Mouse (Mus musculus) kidney, adult 8-10 months (tissue): ENCODE measurements around the gene Adamts8.

Experiments
- DNase-seq, 2 experiments: peaks; one replicate each; pipeline ENCODE4 v3.0.0; 2022

Adamts8 gene

DNA sequence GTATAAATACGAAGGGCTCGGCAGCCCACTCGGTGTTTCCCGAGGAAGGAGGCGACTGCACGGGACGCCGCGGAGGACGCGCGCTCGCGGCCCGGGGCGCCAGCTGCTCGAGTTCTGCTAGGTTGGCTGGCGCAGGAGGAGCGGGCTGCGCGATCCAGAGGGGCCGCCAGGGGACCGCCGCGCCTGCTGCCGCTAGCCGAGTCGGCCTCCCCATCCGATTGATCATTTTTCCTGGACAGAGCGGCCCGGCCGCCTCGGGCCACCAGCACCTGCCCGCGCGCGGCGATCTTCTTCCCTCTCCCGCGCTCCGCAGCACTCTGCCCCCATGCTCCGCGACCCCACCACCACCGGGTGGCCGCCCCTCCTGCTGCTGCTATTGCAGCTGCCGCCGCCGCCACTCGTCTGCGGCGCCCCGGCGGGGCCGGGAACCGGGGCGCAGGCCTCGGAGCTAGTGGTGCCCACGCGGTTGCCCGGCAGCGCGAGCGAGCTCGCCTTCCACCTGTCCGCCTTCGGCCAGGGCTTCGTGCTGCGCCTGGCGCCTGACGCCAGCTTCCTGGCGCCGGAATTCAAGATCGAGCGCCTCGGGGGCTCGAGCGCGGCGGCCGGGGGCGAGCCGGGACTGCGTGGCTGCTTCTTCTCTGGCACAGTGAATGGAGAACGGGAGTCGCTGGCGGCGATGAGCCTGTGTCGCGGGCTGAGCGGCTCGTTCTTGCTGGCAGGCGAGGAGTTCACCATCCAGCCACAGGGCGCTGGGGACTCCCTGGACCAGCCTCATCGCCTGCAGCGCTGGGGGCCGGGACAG lies at the start of gene Adamts8:
Gene Adamts8 (plus strand): TSS at position 51 of the 802 bp plus-strand sequence.
- no peak for DNase-seq

GRCm38 (mm10) chr9:30895618-30896017 lies 46.7 kb upstream of the Adamts8 start:
- peak in 1 of 2 experiments; percentile 63 for DNase-seq

- DNase-seq: peak; percentile 93 to 94
Measured at GRCm38 (mm10) chr9:30896752-30897151, 45.6 kb upstream of the Adamts8 start.

- DNase-seq: no peak
Measured at GRCm38 (mm10) chr9:30897169-30897568, 45.2 kb upstream of the Adamts8 start.

DNA sequence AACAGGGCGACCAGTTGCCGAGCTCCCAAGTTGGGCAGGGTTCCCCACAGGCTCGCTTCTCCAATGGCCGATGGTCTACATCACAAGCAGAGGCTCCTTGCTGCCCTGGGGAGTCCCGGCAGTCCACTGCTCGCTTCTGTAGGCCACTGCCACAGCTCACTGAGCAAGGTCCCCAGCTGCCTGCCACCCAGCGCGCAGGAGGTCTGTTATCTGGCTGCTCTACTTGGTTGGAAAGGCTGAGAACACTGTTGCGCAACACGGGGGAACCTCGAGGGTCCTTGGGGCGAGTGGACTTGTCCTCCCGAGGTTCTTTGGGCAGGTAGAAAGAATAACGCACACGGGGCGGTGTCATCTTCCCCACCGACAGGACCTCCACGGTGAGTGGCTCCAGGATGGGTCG lies 40.2 kb upstream of the Adamts8 start:
- no peak for DNase-seq

DNA sequence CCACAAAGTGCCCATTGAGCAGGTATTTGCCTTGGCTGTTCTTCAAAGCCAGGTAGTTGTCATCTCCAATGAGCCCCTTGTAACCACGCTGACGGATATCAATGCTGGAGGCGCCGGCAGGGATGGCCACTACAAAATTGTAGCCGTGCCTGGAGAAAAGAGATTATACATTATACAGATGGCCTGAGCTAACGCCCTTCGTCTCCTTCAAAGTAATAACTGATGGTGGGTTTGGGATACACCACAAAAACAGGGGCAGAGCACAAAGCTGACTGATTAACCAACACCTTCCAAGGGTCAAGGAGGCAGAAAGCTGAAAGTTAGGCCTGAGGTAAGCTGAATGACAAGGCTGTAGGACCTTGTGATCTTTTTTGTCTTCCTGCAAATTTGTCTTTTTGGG lies 39.7 kb upstream of the Adamts8 start:
- no peak for DNase-seq

DNA sequence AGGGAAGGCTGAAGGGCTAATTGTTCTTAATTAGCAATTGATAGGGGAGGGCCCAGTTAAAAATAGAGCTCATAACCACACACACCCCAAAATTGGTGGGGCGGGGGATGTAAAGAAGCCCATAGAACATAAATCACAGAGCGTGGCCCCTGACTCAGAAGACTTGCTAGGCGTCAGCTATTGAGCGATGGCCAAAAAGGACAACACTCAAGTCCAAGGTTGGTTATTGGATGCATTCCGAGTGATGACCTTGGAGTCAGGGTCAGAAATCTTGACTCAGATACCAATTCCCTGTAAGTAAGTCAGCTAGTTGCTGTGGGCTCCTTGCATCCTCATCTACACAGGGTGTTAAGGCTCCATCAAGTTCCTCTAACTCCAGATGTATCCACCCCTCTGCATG lies 39.1 kb upstream of the Adamts8 start:
- DNase-seq: no peak

GRCm38 (mm10) chr9:30905861-30906260 lies 36.5 kb upstream of the Adamts8 start:
- peak in 1 of 2 experiments; percentile 47 for DNase-seq

GRCm38 (mm10) chr9:30906426-30906825 lies 35.9 kb upstream of the Adamts8 start:
- no peak for DNase-seq

- no peak for DNase-seq
Measured at GRCm38 (mm10) chr9:30907677-30908295, 34.6 kb upstream of the Adamts8 start.

- no peak for DNase-seq
Measured at GRCm38 (mm10) chr9:30908296-30908690, 34.1 kb upstream of the Adamts8 start.

DNA sequence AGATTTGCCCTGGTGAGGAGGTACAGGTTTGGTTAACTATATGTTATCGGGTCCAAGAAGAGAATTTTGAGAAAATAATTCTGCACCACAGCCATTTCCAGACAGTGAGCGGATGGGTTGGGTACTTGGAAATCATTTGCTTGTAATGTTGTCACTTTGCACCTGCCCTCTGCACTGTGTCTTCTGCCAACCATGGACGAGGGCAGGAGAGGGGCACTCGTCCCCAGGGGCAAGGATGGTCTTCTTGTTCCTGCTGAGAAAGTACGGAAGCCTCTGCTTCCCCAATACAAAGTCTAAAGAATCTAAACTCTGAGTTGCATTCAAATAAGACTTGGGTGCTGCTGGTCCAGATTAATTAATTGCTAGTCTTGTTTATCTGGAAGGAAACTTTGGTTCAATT lies 33.4 kb upstream of the Adamts8 start:
- peak in 1 of 2 experiments; percentile 50 for DNase-seq

GRCm38 (mm10) chr9:30910491-30910890 lies 31.9 kb upstream of the Adamts8 start:
- no peak for DNase-seq

- no peak for DNase-seq
Measured at GRCm38 (mm10) chr9:30912161-30912560, 30.2 kb upstream of the Adamts8 start.

- peak in 1 of 2 experiments; percentile 78 for DNase-seq
Measured at GRCm38 (mm10) chr9:30913429-30913828, 28.9 kb upstream of the Adamts8 start.

DNA sequence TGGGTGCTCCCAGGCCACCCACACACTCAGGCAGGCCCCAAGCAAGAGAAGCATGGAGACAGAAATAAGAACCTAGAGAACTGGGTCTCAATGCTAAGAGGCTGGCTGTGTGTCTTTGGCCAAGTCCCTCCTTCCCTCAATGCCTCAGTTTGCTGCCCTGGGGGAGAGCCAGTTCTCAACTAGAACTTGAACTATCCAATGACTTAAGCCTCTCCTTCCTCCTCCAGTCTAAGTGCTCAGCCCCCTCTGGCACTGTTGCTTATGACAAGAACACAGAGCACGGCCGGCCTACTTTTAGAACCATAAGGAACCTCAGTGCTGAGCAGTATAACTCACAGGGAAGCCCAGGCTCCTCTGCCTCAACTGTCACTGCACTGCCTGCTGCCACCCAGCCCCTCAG lies 28.1 kb upstream of the Adamts8 start:
- no peak for DNase-seq

DNA sequence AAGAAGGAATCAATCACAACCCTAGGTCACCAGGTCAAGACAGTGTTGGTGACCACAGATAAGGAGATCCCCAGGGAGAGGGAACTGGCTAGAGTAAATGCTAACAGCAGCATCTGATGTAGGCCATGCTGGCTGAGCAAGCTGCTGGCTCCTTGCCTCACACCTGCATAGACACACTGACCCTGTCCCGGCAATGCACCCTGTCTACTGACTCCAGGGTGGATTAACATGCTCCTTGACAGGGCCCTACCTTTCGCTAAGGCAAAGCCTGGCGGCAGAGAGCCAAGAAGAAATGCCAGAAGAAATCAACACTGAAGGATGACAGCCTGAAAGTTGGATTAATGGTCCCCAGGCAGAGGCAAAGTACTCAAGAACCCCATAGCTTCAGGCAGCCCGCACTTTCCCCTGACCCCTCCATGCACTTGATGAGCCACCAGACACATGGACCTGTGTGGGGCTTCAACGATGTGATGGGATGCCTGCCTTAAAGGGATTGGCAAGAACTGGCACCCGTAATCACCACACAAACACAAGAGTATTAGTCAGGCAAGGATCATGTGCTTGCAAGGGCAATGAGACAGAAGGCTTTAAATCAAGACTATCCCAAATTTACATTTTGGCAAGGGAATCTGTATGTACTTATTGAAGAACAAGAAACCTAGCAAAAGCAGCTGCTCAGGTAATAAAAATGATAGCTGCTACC lies 25.9 kb upstream of the Adamts8 start:
- DNase-seq: peak in 1 of 2 experiments; percentile 40

DNA sequence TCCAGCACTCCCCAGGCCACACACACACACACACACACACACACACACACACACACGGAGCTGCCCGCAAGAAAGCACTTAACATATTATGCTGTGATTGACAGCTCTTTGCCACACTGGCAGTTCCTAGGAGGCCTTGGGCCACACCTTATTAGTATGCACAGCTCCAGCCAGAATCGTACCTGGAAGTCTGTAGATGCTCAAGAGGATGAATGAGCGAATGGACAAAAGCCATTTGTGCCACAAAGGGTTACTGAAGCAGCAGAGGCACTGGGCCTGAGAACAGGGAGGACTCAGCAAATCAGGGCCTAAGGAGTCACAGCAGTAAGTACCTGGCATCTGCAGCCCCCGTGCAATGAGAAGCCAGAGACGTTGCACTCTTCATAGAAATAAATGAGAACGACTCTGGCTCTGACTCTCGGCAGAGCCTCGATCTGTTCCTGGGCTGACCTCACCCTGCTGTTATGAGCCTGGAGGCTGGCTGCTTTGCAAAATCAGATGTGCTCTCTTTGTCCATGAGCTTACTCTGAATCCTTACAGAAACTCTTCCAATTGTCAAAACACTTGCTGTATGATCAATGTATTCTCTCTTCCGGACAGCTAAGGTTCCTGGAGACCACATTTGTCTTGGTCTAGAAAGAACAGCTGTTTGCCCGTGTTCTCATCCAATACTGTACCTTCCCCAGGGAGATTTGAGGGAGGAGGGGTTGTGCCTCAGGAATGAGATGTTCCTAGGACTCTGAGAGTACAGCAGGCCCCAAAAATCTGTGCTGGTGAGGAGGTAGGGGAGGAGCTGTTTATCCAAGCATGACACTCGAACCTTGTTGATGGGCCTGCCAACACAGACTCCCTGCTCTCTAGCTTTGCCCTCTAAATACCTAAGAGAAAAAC lies 23.7 kb upstream of the Adamts8 start:
- peak in 1 of 2 experiments; percentile 67 for DNase-seq

DNA sequence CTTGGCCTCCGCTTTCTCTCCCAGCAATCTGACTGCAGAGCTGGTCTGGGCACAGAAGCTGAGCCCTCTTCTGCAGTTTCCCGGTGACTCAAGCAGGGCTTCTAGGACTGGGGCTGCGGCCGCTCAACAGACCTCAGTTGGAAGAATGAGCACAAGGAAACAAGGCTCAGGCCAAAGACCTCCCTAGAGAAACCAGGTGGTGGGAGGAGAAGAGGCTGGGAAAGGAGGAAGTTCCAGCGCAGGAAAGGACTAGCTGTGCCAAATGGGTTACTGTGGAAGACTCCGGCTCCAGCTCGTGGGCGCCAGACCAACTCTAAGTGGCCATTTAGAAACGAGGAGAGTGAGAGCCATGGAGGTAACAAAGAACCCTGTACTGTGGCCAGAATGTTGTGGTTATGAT lies 22.7 kb upstream of the Adamts8 start:
- DNase-seq: no peak

- DNase-seq: peak in 1 of 2 experiments; percentile 69
Measured at GRCm38 (mm10) chr9:30920736-30921135, 21.6 kb upstream of the Adamts8 start.

DNA sequence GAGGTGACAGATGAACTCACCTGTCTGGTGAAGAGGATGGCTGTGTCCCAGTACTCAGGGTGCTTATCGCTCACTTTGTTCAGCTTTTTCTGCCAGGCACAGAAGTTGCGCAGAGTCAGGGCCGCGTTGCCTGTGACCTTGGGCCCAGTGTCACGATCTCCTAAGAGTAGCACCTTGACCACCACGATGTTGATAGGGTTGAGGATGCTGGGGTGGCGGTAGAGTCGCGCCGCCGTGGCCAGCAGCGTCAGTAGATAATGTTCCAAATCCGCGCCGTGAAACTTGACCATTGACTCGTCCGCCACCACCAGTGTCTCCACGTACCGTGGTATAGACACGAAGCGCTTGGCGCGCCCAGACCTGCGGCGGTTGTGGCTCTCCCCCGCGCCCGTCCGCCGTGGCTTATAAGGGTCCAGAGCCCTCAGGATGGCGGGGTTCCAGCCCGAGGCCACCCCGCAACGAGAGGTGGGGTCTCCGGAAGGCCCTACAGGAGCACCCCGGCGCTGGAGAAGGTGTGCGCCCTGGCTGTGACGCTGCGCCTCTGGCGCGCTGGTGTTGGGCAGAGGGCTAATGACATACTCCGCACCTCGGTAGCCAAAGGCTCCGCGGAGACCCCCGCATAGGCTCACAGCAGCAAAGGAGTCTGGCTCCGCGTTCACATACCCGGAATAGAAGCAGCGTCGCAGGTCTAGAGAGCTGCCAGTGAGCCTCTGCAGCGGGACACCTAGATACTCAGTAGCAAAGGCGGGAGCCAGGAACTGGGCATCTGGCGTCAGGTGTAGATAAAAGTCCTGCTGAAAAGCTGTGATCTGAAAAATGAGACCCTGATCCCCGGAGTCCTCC lies 20.9 kb upstream of the Adamts8 start:
- DNase-seq: no peak
